In the genomic region with DNA sequence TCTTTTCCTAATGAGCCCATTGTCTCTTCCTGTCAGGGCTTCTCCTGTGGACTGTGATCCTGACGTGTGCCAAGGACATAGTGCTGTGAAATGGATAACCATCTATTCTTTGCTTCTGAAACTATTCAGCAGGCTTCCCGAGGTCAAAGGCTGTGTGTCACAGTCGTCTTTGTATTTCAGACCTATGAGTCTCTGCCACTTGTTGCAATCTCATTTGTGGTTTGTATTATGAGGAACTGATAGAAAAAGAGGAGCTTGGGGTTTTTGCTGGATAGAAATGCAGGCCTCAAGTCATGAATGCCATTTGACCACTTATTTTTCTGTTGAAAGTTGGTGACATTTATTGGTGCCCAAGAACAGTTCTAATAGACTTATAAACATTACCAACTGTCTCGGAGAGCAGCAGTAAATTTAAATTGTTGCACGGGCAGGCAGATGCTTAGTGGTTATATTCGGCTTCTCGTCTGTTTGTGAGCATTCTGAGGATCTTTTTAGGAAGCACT, we compare ENCODE assay signal across 34 mouse cellular contexts.
DNase-seq lines count a peak whose midpoint lies in the region; ATAC-seq lines count a peak whose summit lies in the region.
"Had no signal": no experiment of that assay in that cellular context is flagged by ENCODE, and none has a peak within 500 bp of the region (broad histone marks: within the 10 kb centered on the region; RNA-seq: fewer than 3 reads in every experiment).

No protein-coding gene starts in this region.

- H3K9ac ChIP-seq in hindbrain, embryonic 13.5 days = no peak overlapping the region
- no peak overlapping the region for H3K9ac ChIP-seq in hindbrain, embryonic 12.5 days
- H3K9ac ChIP-seq: embryonic facial prominence, embryonic 15.5 days; forebrain, embryonic 12.5 days; forebrain, postnatal 0 days; heart, embryonic 12.5 days; hindbrain, embryonic 15.5 days; kidney, embryonic 15.5 days; limb, embryonic 12.5 days; lung, embryonic 15.5 days; midbrain, embryonic 15.5 days; neural tube, embryonic 15.5 days had no signal

- no peaks in the 10 kb centered on the region for H3K36me3 ChIP-seq in hindbrain, embryonic 13.5 days
- no peaks in the 10 kb centered on the region for H3K36me3 ChIP-seq in hindbrain, embryonic 12.5 days
- H3K36me3 ChIP-seq: embryonic facial prominence, embryonic 10.5 days; embryonic facial prominence, embryonic 15.5 days; forebrain, embryonic 12.5 days; G1E; heart, embryonic 12.5 days; hindbrain, embryonic 15.5 days; kidney, embryonic 15.5 days; limb, embryonic 12.5 days; lung, embryonic 15.5 days; midbrain, embryonic 10.5 days; midbrain, embryonic 15.5 days; neural tube, embryonic 15.5 days had no signal

- no peak overlapping the region for H3K27ac ChIP-seq in hindbrain, embryonic 13.5 days
- no peak overlapping the region for H3K27ac ChIP-seq in hindbrain, embryonic 12.5 days
- H3K27ac ChIP-seq: embryonic facial prominence, embryonic 10.5 days; embryonic facial prominence, embryonic 15.5 days; forebrain, embryonic 12.5 days; heart, adult 2 months; hindbrain, embryonic 15.5 days; kidney, embryonic 15.5 days; limb, embryonic 12.5 days; lung, embryonic 15.5 days; midbrain, embryonic 10.5 days; midbrain, embryonic 15.5 days; neural tube, embryonic 15.5 days; stomach, postnatal 0 days had no signal

- H3K27me3 ChIP-seq in hindbrain, embryonic 13.5 days = no peaks in the 10 kb centered on the region
- no peaks in the 10 kb centered on the region for H3K27me3 ChIP-seq in hindbrain, embryonic 12.5 days
- H3K27me3 ChIP-seq: embryonic facial prominence, embryonic 15.5 days; forebrain, embryonic 12.5 days; heart, embryonic 12.5 days; hindbrain, embryonic 15.5 days; kidney, embryonic 15.5 days; limb, embryonic 12.5 days; lung, embryonic 15.5 days; midbrain, embryonic 15.5 days; neural tube, embryonic 15.5 days; Patski had no signal

- no peaks in the 10 kb centered on the region for H3K9me3 ChIP-seq in hindbrain, embryonic 13.5 days
- H3K9me3 ChIP-seq in hindbrain, embryonic 12.5 days (replicated peaks) = no peaks in the 10 kb centered on the region
- H3K9me3 ChIP-seq: embryonic facial prominence, embryonic 10.5 days; embryonic facial prominence, embryonic 15.5 days; forebrain, embryonic 12.5 days; heart, embryonic 12.5 days; hindbrain, embryonic 15.5 days; kidney, embryonic 15.5 days; limb, embryonic 12.5 days; lung, embryonic 15.5 days; midbrain, embryonic 10.5 days; midbrain, embryonic 15.5 days; neural tube, embryonic 15.5 days had no signal

- ATAC-seq in hindbrain, embryonic 13.5 days (ENCODE audit: low FRiP score) = 0 out of 2 replicates have a peak, but pooled peaks have one; percentile 32
- ATAC-seq in hindbrain, embryonic 12.5 days (ENCODE audit: low FRiP score) = no peak
- ATAC-seq in common myeloid progenitor, adult 5-6 weeks (replicated peaks; ENCODE audit: low read depth, poor library complexity, severe bottlenecking) = peak; percentile 45; the same call in 1 of the 2 replicates
- ATAC-seq: forebrain, postnatal 0 days; inflammation-experienced regulatory T-cells, adult 6 months; midbrain, embryonic 15.5 days; Patski had no signal

- H3K4me3 ChIP-seq in hindbrain, embryonic 13.5 days = no peak overlapping the region
- no peak overlapping the region for H3K4me3 ChIP-seq in hindbrain, embryonic 12.5 days
- H3K4me3 ChIP-seq: embryonic facial prominence, embryonic 10.5 days; embryonic facial prominence, embryonic 15.5 days; forebrain, embryonic 12.5 days; heart, adult 2 months; heart, embryonic 12.5 days; hindbrain, embryonic 15.5 days; kidney, embryonic 15.5 days; limb, embryonic 12.5 days; lung, embryonic 15.5 days; midbrain, embryonic 10.5 days; midbrain, embryonic 15.5 days; neural tube, embryonic 15.5 days had no signal

- H3K4me1 ChIP-seq in hindbrain, embryonic 13.5 days (replicated peaks) = peaks cover 4% of the 10 kb centered on the region; the same call in 1 of the 2 replicates
- H3K4me1 ChIP-seq in hindbrain, embryonic 12.5 days = peaks cover 3% of the 10 kb centered on the region; the same call in 1 of the 2 replicates
- H3K4me1 ChIP-seq: embryonic facial prominence, embryonic 10.5 days; embryonic facial prominence, embryonic 15.5 days; forebrain, embryonic 12.5 days; hindbrain, embryonic 15.5 days; kidney, embryonic 15.5 days; limb, embryonic 12.5 days; lung, embryonic 15.5 days; midbrain, embryonic 15.5 days; neural tube, embryonic 15.5 days had no signal

- DNase-seq in retina, postnatal 1 day = peak; percentile 52
- no peak for DNase-seq in retina, embryonic 14.5 days (ENCODE audit: low spot score)
- no peak for DNase-seq in cerebellum, adult 9-11 months
- DNase-seq in gastrocnemius, postnatal 4 days (ENCODE audit: low spot score in 2 of 2) = no peak
- DNase-seq: cerebellum, adult 8-10 months; forebrain, postnatal 0 days; gastrocnemius, postnatal 14 days; heart, adult 2 months; heart, postnatal 4 days; kidney, adult 11 months; kidney, postnatal 36 days; lung, postnatal 4 days; right cerebral cortex, adult 18-20 months; right cerebral cortex, postnatal 4 days; thymus, adult 18-20 months; thymus, postnatal 25 days had no signal

- WGBS in hindbrain, embryonic 13.5 days = 49% methylated on average over 7 of the region's 7 CpGs
- 58% methylated on average over 7 of the region's 7 CpGs for WGBS in hindbrain, embryonic 12.5 days

- H3K4me2 ChIP-seq in hindbrain, embryonic 13.5 days = no peak overlapping the region
- H3K4me2 ChIP-seq in hindbrain, embryonic 12.5 days (replicated peaks) = no peak overlapping the region
- H3K4me2 ChIP-seq: embryonic facial prominence, embryonic 15.5 days; forebrain, embryonic 12.5 days; heart, embryonic 12.5 days; hindbrain, embryonic 15.5 days; kidney, embryonic 15.5 days; limb, embryonic 12.5 days; lung, embryonic 15.5 days; midbrain, embryonic 15.5 days; neural tube, embryonic 15.5 days had no signal
